Mouse (Mus musculus): ENCODE results near the gene Susd1. TPM values are rescaled to one million over a fixed set of nuclear protein-coding genes. Genes with fewer than 3 reads are reported as not detected.
A peak's percentile ranks its signal among the peaks of the same experiment; 100 is the strongest.

Gene Susd1
- polyA plus RNA-seq, 1 experiment: 25.4 TPM

GRCm38 (mm10) chr4:59354666-59355065 is 83.8 kb downstream of the Susd1 start:
- Histone ChIP-seq H3K36me3 (ENCODE audit: control insufficient read depth, insufficient read depth, low read length) (peaks cover 4% of the 10 kb centered on the region; the same call in 1 of the 2 replicates), H3K4me3 (ENCODE audit: extremely low read depth, insufficient read depth, insufficient read length) (no peak overlapping the region), H3K27me3 (ENCODE audit: control insufficient read depth, insufficient read depth, low read length) (no peaks in the 10 kb centered on the region), H3K27ac (ENCODE audit: insufficient read depth, low read length) (no peak overlapping the region), H3K4me1 (ENCODE audit: control insufficient read depth, insufficient read depth, insufficient read length) (peaks cover 17% of the 10 kb centered on the region; the same call in 1 of the 2 replicates)
- no peak for DNase-seq (ENCODE audit: low read depth in 1 of 2, low spot score in 2 of 2)
- WGBS: 87% methylated on average over 3 of the region's 3 CpGs
- no peak for TF ChIP-seq CTCF (IDR thresholded peaks at IDR 0.05; ENCODE audit: extremely low read depth, insufficient read depth, insufficient read length, insufficient replicate concordance)
- TF ChIP-seq POLR2A (IDR thresholded peaks at IDR 0.05; ENCODE audit: low read depth, low read length): no peak

GRCm38 (mm10) chr4:59351938-59352337 is 86.5 kb downstream of the Susd1 start:
- Histone ChIP-seq H3K4me3 (ENCODE audit: extremely low read depth, insufficient read depth, insufficient read length) (no peak overlapping the region), H3K27me3 (ENCODE audit: control insufficient read depth, insufficient read depth, low read length) (no peaks in the 10 kb centered on the region), H3K4me1 (ENCODE audit: control insufficient read depth, insufficient read depth, insufficient read length) (peaks cover 19% of the 10 kb centered on the region; the same call in 1 of the 2 replicates), H3K27ac (ENCODE audit: insufficient read depth, low read length) (peak overlapping the region; percentile 17), H3K36me3 (ENCODE audit: control insufficient read depth, insufficient read depth, low read length) (peaks cover 3% of the 10 kb centered on the region; the same call in 1 of the 2 replicates)
- DNase-seq (ENCODE audit: low read depth in 1 of 2, low spot score in 2 of 2): no peak
- TF ChIP-seq CTCF (IDR thresholded peaks at IDR 0.05; ENCODE audit: extremely low read depth, insufficient read depth, insufficient read length, insufficient replicate concordance): no peak
- no peak for TF ChIP-seq POLR2A (IDR thresholded peaks at IDR 0.05; ENCODE audit: low read depth, low read length)
- 55% methylated on average over 7 of the region's 7 CpGs for WGBS

- H3K27me3 ChIP-seq (ENCODE audit: control insufficient read depth, insufficient read depth, low read length): no peaks in the 10 kb centered on the region
- H3K36me3 ChIP-seq (ENCODE audit: control insufficient read depth, insufficient read depth, low read length): peaks cover 3% of the 10 kb centered on the region; the same call in 1 of the 2 replicates
- no peak overlapping the region for H3K4me3 ChIP-seq (ENCODE audit: extremely low read depth, insufficient read depth, insufficient read length)
- DNase-seq (ENCODE audit: low read depth in 1 of 2, low spot score in 2 of 2): no peak
- peaks cover 19% of the 10 kb centered on the region; the same call in 1 of the 2 replicates for H3K4me1 ChIP-seq (ENCODE audit: control insufficient read depth, insufficient read depth, insufficient read length)
- TF ChIP-seq POLR2A (IDR thresholded peaks at IDR 0.05; ENCODE audit: low read depth, low read length) (no peak), CTCF (IDR thresholded peaks at IDR 0.05; ENCODE audit: extremely low read depth, insufficient read depth, insufficient read length, insufficient replicate concordance) (no peak)
- H3K27ac ChIP-seq (ENCODE audit: insufficient read depth, low read length): no peak overlapping the region
- 89% methylated on average over 2 of the region's 2 CpGs for WGBS
These were observed 88.1 kb downstream of the Susd1 start for GRCm38 (mm10) chr4:59350354-59350753.

DNA sequence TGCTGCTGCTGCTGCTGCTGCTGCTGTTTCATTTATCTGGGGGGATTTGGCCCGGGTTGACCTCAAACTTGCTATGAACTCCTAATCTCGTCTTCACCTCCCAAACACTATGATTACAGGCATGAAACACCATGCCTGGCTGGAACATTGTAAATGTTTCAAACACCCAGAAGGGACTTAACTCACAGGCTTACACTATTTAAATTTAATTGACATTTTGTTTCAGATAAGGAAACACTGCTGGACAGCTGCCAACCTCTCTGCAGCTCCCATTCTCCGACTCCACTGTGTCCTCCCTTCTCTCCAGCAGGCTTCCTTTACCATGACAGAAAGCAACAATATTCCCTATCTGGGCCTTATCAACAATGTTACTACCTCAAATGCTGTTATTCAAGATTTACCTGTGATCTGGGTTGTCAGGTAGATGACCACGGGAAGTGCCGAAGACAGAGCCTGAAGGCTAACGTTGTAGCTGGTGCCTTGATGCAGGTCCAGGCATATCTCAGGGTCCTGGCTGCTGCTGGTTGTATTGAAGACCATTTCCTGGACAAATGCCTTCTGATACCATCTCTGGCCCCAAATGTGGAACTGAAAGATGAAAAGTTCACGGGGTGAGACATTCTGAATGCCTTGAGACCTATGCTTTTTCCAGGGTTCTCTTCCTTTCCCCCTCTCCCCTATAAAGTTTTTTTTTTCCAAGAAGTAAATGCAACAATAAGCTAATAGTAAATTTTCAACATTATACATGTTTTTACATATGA is 88.8 kb downstream of the Susd1 start:
- Histone ChIP-seq H3K36me3 (ENCODE audit: control insufficient read depth, insufficient read depth, low read length) (peaks cover 3% of the 10 kb centered on the region; the same call in 1 of the 2 replicates), H3K4me1 (ENCODE audit: control insufficient read depth, insufficient read depth, insufficient read length) (peaks cover 19% of the 10 kb centered on the region; the same call in 1 of the 2 replicates), H3K27ac (ENCODE audit: insufficient read depth, low read length) (0 out of 2 replicates have a peak overlapping the region, but pooled peaks have one; percentile 18), H3K4me3 (ENCODE audit: extremely low read depth, insufficient read depth, insufficient read length) (no peak overlapping the region), H3K27me3 (ENCODE audit: control insufficient read depth, insufficient read depth, low read length) (no peaks in the 10 kb centered on the region)
- TF ChIP-seq CTCF (IDR thresholded peaks at IDR 0.05; ENCODE audit: extremely low read depth, insufficient read depth, insufficient read length, insufficient replicate concordance): no peak
- 71% methylated on average over 7 of the region's 7 CpGs for WGBS
- peak in 1 of 2 experiments; percentile 3 for DNase-seq (ENCODE audit: low read depth in 1 of 2, low spot score in 2 of 2)

GRCm38 (mm10) chr4:59340714-59341113 is 97.7 kb downstream of the Susd1 start:
- H3K4me3 ChIP-seq (ENCODE audit: extremely low read depth, insufficient read depth, insufficient read length): no peak overlapping the region
- TF ChIP-seq POLR2A (IDR thresholded peaks at IDR 0.05; ENCODE audit: low read depth, low read length) (no peak), CTCF (IDR thresholded peaks at IDR 0.05; ENCODE audit: extremely low read depth, insufficient read depth, insufficient read length, insufficient replicate concordance) (peak; percentile 97)
- peaks cover 37% of the 10 kb centered on the region for H3K4me1 ChIP-seq (ENCODE audit: control insufficient read depth, insufficient read depth, insufficient read length)
- peak; percentile 79 to 92 for DNase-seq (ENCODE audit: low read depth in 1 of 2, low spot score in 2 of 2)
- 0% methylated on average over 3 of the region's 3 CpGs for WGBS
- H3K27ac ChIP-seq (ENCODE audit: insufficient read depth, low read length): no peak overlapping the region
- H3K36me3 ChIP-seq (ENCODE audit: control insufficient read depth, insufficient read depth, low read length): peaks cover 2% of the 10 kb centered on the region; the same call in 1 of the 2 replicates
- H3K27me3 ChIP-seq (ENCODE audit: control insufficient read depth, insufficient read depth, low read length): no peaks in the 10 kb centered on the region

DNA sequence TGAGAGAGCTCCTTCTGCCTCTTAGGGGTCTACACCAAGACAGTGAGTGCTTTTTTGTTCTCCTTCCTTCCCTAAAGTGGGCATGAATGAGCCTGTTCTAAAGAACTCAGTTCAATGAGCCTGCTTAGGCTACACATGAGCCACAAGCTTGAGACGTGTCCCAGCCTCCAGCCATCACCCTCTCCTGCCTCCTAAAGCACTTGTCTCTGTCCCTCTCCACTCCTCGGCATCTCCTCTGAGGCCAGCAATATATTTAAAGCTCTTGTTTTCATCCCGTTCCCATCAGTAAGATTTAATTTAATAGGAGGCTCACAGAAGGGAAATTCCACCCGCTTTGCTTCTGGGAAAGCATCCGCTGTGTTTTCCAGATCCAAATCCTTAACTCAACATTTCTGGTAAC is 98.4 kb downstream of the Susd1 start:
- Histone ChIP-seq H3K4me1 (ENCODE audit: control insufficient read depth, insufficient read depth, insufficient read length) (peaks cover 42% of the 10 kb centered on the region), H3K27ac (ENCODE audit: insufficient read depth, low read length) (peak overlapping the region; percentile 72), H3K4me3 (ENCODE audit: extremely low read depth, insufficient read depth, insufficient read length) (no peak overlapping the region), H3K27me3 (ENCODE audit: control insufficient read depth, insufficient read depth, low read length) (no peaks in the 10 kb centered on the region), H3K36me3 (ENCODE audit: control insufficient read depth, insufficient read depth, low read length) (peaks cover 2% of the 10 kb centered on the region; the same call in 1 of the 2 replicates)
- no peak for DNase-seq (ENCODE audit: low read depth in 1 of 2, low spot score in 2 of 2)
- TF ChIP-seq POLR2A (IDR thresholded peaks at IDR 0.05; ENCODE audit: low read depth, low read length) (no peak), CTCF (IDR thresholded peaks at IDR 0.05; ENCODE audit: extremely low read depth, insufficient read depth, insufficient read length, insufficient replicate concordance) (no peak)
- 77% methylated on average over 5 of the region's 5 CpGs for WGBS

All from spleen, adult 2 months (tissue).